Comparison of ENCODE assay signal across 17 mouse cellular contexts in the genomic region with DNA sequence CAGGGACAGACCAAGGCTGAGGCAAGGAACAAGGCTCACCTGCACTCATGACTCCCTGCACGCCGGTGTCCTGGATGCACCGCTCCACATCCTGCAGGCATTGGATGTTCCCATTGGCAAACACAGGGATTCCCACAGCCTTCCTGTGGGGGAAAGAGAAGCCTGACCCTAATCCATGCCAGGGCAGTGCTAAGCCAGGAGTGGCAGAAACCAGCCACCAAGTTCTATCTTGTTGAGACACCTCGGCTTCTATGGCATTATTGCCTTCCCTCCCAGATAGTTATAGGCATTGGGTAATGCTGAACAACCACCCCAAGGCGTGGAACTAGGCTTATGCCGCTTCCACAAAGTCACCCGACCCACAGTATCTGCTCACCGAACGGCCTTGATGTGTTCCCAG. TPM values are rescaled to one million over a fixed set of nuclear protein-coding genes. Genes with fewer than 3 reads are reported as not detected.
DNase-seq lines count a peak whose midpoint lies in the region; TF ChIP-seq lines count a peak whose summit lies in the region.
"Had no signal": no experiment of that assay in that cellular context is flagged by ENCODE, and none has a peak within 500 bp of the region (broad histone marks: within the 10 kb centered on the region; RNA-seq: fewer than 3 reads in every experiment).

No protein-coding gene starts in this region.

- in situ Hi-C loops in ES-E14 (cut with MboI; ENCODE audit: low sequenced_read_pairs in 2 of 2, unreplicated experiment in 2 of 2) = no loop called here

- H3K4me3 ChIP-seq in ES-E14 (ENCODE audit: insufficient read depth in 1 of 2, low read depth in 1 of 2, low read length in 2 of 2, poor library complexity in 1 of 2, severe bottlenecking in 1 of 2) = no peak overlapping the region

- intact Hi-C loops in left cerebral cortex, postnatal 4 days (cut with DNase I) = no loop called here

- H3K4me1 ChIP-seq in ES-E14 (ENCODE audit: control insufficient read depth in 2 of 2, insufficient read depth in 2 of 2, low read length in 2 of 2, poor library complexity in 1 of 2) = peaks cover 1 to 7% of the 10 kb centered on the region in 2 experiments; a peak in 1 of 4 replicates

- peak overlapping the region; percentile 20; the same call in 1 of the 2 replicates for H3K27ac ChIP-seq in ES-E14 (ENCODE audit: insufficient read depth, low read depth, low read length, poor library complexity, severe bottlenecking)

- H3K9me3 ChIP-seq in ES-E14 (ENCODE audit: control insufficient read depth, insufficient read depth, low read depth, low read length) = no peaks in the 10 kb centered on the region
- H3K9me3 ChIP-seq: G1E had no signal

- H3K9ac ChIP-seq in ES-E14 (ENCODE audit: insufficient read depth, low read depth, low read length, poor library complexity, severe bottlenecking) = no peak overlapping the region

- no peak for DNase-seq in ES-E14 (ENCODE audit: low read depth, low spot score)
- peak; percentile 76 for DNase-seq in fat pad, adult 2 months (ENCODE audit: extremely low read depth, low read depth, low spot score)
- peak; percentile 63 for DNase-seq in gonadal fat pad, adult 2 months (ENCODE audit: low read depth)
- DNase-seq in thymus, postnatal 14 days = no peak
- no peak for DNase-seq in left cerebral cortex, adult 11 months (ENCODE audit: low spot score)
- no peak for DNase-seq in left cerebral cortex, postnatal 4 days
- DNase-seq: adrenal gland, adult 2 months; adrenal gland, adult 8-10 months; adrenal gland, postnatal 10 days; adrenal gland, postnatal 14 days; adrenal gland, postnatal 25 days; adrenal gland, postnatal 36 days; B cell, adult 2 months; cerebellum, adult 11 months; cerebellum, adult 18-20 months; cerebellum, adult 2 months had no signal

- H3K36me3 ChIP-seq in ES-E14 (ENCODE audit: control insufficient read depth, insufficient read depth, low read length, poor library complexity, severe bottlenecking) = peaks cover 72% of the 10 kb centered on the region

TF ChIP-seq in ES-E14, 5 proteins besides CTCF, POLR2A, EP300 and RAD21:
- TF ChIP-seq CHD2 (IDR thresholded peaks at IDR 0.05; ENCODE audit: low read depth, low read length) (no peak), ZC3H11A (IDR thresholded peaks at IDR 0.05; ENCODE audit: borderline replicate concordance, low read depth, low read length) (no peak), HCFC1 (IDR thresholded peaks at IDR 0.05; ENCODE audit: borderline replicate concordance, insufficient read depth, low read length) (no peak), MAFK (IDR thresholded peaks at IDR 0.05; ENCODE audit: insufficient read depth, low read depth, low read length) (no peak)

RNA-seq across cellular contexts. Expression of gene Dus1l, which starts 3.6 kb away (rescaled TPM):
- 101 and 124 TPM in 2 replicates for total RNA-seq in ES-E14 (2012; rRNA removed)
- polyA plus RNA-seq in gonadal fat pad, adult 2 months (2012; rRNA removed) = 31.7 and 31.9 TPM in 2 replicates
- 10 to 100 TPM; 40.2 to 45.5 TPM for total RNA-seq in left cerebral cortex, postnatal 4 days (2021)

RNA-seq across cellular contexts. Expression of gene Gps1, which starts 8.6 kb away (rescaled TPM):
- 289 and 378 TPM in 2 replicates for total RNA-seq in ES-E14 (2012; rRNA removed)
- 207 and 231 TPM in 2 replicates for polyA plus RNA-seq in gonadal fat pad, adult 2 months (2012; rRNA removed)
- total RNA-seq in left cerebral cortex, postnatal 4 days (2021) = 100 to 1,000 TPM; 142 to 154 TPM

RNA-seq across cellular contexts. Expression of gene Rfng, which starts 8.6 kb away (rescaled TPM):
- 18.8 and 28.6 TPM in 2 replicates for total RNA-seq in ES-E14 (2012; rRNA removed)
- polyA plus RNA-seq in gonadal fat pad, adult 2 months (2012; rRNA removed) = 35.8 and 37.8 TPM in 2 replicates
- 10 to 100 TPM; 82.1 to 87.1 TPM for total RNA-seq in left cerebral cortex, postnatal 4 days (2021)

RNA-seq across cellular contexts. Expression of gene Hmga1b, which starts 30.1 kb away (rescaled TPM):
- 184 and 244 TPM in 2 replicates for total RNA-seq in ES-E14 (2012; rRNA removed)
- 0.59 and 1.1 TPM in 2 replicates for polyA plus RNA-seq in gonadal fat pad, adult 2 months (2012; rRNA removed)
- 10 to 100 TPM; 29.6 to 85.6 TPM for total RNA-seq in left cerebral cortex, postnatal 4 days (2021)

RNA-seq across cellular contexts. Expression of gene Fasn, which starts 31.7 kb away (rescaled TPM):
- 210 and 251 TPM in 2 replicates for total RNA-seq in ES-E14 (2012; rRNA removed)
- 2,531 and 4,379 TPM in 2 replicates for polyA plus RNA-seq in gonadal fat pad, adult 2 months (2012; rRNA removed)
- 100 to 1,000 TPM; 448 to 457 TPM for total RNA-seq in left cerebral cortex, postnatal 4 days (2021)

Comparison
In these comparisons a context has a peak if more than half of its experiments do, and no peak if none do; other contexts are left out.
1. DNase-seq: peak in fat pad, adult 2 months (single experiment) and gonadal fat pad, adult 2 months (single experiment); none in ES-E14 (single experiment), thymus, postnatal 14 days (single experiment), left cerebral cortex, adult 11 months (single experiment) and left cerebral cortex, postnatal 4 days (single experiment).